In the genomic region with DNA sequence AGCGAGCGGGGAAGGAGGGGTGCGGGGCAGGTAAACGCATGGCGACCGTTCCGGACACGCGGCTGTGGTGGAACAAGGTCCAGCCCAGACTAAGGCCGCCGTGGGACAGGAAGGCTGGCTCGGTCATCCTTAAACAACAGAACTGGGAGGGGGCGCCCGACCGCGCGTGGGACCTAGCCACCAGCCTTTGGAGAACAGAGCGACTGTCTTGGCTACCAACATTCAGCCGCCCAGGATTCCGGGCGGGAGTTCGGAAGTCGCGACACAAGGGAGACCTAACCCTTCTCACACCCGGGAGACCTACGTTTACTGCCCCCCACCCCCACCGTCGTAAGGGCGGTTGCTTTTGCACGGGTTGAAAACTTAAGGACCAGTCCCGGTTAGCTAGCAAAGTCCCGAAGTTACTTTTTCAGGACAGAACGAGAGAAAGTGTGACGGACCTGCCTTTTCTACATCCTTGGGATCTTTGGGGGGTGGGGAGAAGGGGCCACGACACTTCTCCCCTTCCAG, we compare ENCODE assay signal across 8 mouse cellular contexts.
DNase-seq lines count a peak whose midpoint lies in the region; ATAC-seq and TF ChIP-seq lines count a peak whose summit lies in the region.
"Not testable (repeated sequence)": the region's sequence is repeated elsewhere in the genome, so short reads cannot be mapped to it uniquely, and the experiment has no call there.

No protein-coding gene starts in this region.

- peak overlapping the region; percentile 62 for H3K4me3 ChIP-seq in embryonic facial prominence, embryonic 10.5 days
- peak overlapping the region; percentile 67 for H3K4me3 ChIP-seq in heart, embryonic 10.5 days
- H3K4me3 ChIP-seq in intestine, embryonic 14.5 days (ENCODE audit: low read depth, low read length) = peak overlapping the region; percentile 50
- peak overlapping the region; percentile 43 for H3K4me3 ChIP-seq in left cerebral cortex, adult 2 months
- peak overlapping the region; percentile 71 for H3K4me3 ChIP-seq in lung, embryonic 16.5 days (ENCODE audit: low read length)
- H3K4me3 ChIP-seq in neural tube, embryonic 11.5 days (ENCODE audit: low read depth, low read length) = peak overlapping the region; percentile 45

- peak overlapping the region; percentile 98 for H3K4me2 ChIP-seq in intestine, embryonic 14.5 days (ENCODE audit: low read length)
- H3K4me2 ChIP-seq in lung, embryonic 16.5 days (ENCODE audit: low read depth, low read length) = peak overlapping the region; percentile 93
- peak overlapping the region; percentile 85 for H3K4me2 ChIP-seq in neural tube, embryonic 11.5 days (ENCODE audit: low read depth)

- peaks cover 59% of the 10 kb centered on the region for H3K27me3 ChIP-seq in embryonic facial prominence, embryonic 10.5 days (replicated peaks; ENCODE audit: low read depth, poor library complexity, severe bottlenecking)
- H3K27me3 ChIP-seq in heart, embryonic 10.5 days (ENCODE audit: insufficient read depth, poor library complexity, severe bottlenecking) = peaks cover 49% of the 10 kb centered on the region
- H3K27me3 ChIP-seq in intestine, embryonic 14.5 days (replicated peaks; ENCODE audit: control insufficient read depth, insufficient read depth, low read length) = peaks cover 38% of the 10 kb centered on the region
- peaks cover 19% of the 10 kb centered on the region for H3K27me3 ChIP-seq in lung, embryonic 16.5 days (ENCODE audit: control insufficient read depth, insufficient read depth, low read depth, low read length)
- peaks cover 38% of the 10 kb centered on the region for H3K27me3 ChIP-seq in neural tube, embryonic 11.5 days (ENCODE audit: control insufficient read depth, insufficient read depth, low read length)

- peaks cover 33% of the 10 kb centered on the region for H3K4me1 ChIP-seq in embryonic facial prominence, embryonic 10.5 days
- peaks cover 17% of the 10 kb centered on the region for H3K4me1 ChIP-seq in heart, embryonic 10.5 days
- 0 out of 2 replicates have a peak, but pooled peaks cover 10% of the 10 kb centered on the region for H3K4me1 ChIP-seq in intestine, embryonic 14.5 days (replicated peaks; ENCODE audit: control insufficient read depth, insufficient read depth, low read length)
- not testable (repeated sequence) for H3K4me1 ChIP-seq in lung, embryonic 16.5 days (replicated peaks; ENCODE audit: control insufficient read depth, insufficient read depth, low read length); neural tube, embryonic 11.5 days (ENCODE audit: control insufficient read depth, insufficient read depth, low read length)

- 0 out of 2 replicates have a peak, but pooled peaks have one; percentile 25 for ATAC-seq in intestine, embryonic 14.5 days (replicated peaks; ENCODE audit: low FRiP score, low TSS enrichment, low read depth)
- ATAC-seq in lung, embryonic 16.5 days (ENCODE audit: low read depth) = peak; percentile 18
- ATAC-seq in neural tube, embryonic 11.5 days (ENCODE audit: insufficient read depth, low FRiP score, low TSS enrichment) = not testable (repeated sequence)

- H3K27ac ChIP-seq in embryonic facial prominence, embryonic 10.5 days (replicated peaks); heart, embryonic 10.5 days; intestine, embryonic 14.5 days (ENCODE audit: low read depth); left cerebral cortex, adult 2 months; lung, embryonic 16.5 days (ENCODE audit: low read length); neural tube, embryonic 11.5 days (ENCODE audit: low read depth, low read length): not testable (repeated sequence)

- peak; percentile 36 for DNase-seq in adrenal gland, postnatal 10 days
- DNase-seq in embryonic facial prominence, embryonic 10.5 days (ENCODE audit: low spot score) = peak; percentile 43
- DNase-seq in heart, embryonic 10.5 days (ENCODE audit: low spot score); left cerebral cortex, adult 2 months (ENCODE audit: extremely low spot score in 1 of 2, low spot score in 2 of 2): not testable (repeated sequence)
- peak; percentile 70 for DNase-seq in intestine, embryonic 14.5 days (ENCODE audit: low spot score)
- peak; percentile 32 for DNase-seq in neural tube, embryonic 11.5 days (ENCODE audit: low spot score)
- DNase-seq in urinary bladder, adult 2 months (ENCODE audit: low spot score) = peak; percentile 22

- H3K9ac ChIP-seq in intestine, embryonic 14.5 days (ENCODE audit: low read length); neural tube, embryonic 11.5 days (ENCODE audit: low read length): not testable (repeated sequence)
- peak overlapping the region; percentile 69 for H3K9ac ChIP-seq in lung, embryonic 16.5 days (ENCODE audit: low read length)

- H3K36me3 ChIP-seq in embryonic facial prominence, embryonic 10.5 days (replicated peaks); heart, embryonic 10.5 days; intestine, embryonic 14.5 days (ENCODE audit: control insufficient read depth, insufficient read depth, low read length); lung, embryonic 16.5 days (ENCODE audit: control insufficient read depth, insufficient read depth, low read length); neural tube, embryonic 11.5 days (ENCODE audit: control insufficient read depth, insufficient read depth, low read length): not testable (repeated sequence)

- intact Hi-C loops in left cerebral cortex, adult 2 months (cut with DNase I) = not testable (repeated sequence)

- not testable (repeated sequence) for H3K9me3 ChIP-seq in embryonic facial prominence, embryonic 10.5 days; heart, embryonic 10.5 days; intestine, embryonic 14.5 days (ENCODE audit: control insufficient read depth, low read length); lung, embryonic 16.5 days (ENCODE audit: control insufficient read depth, low read length); neural tube, embryonic 11.5 days (ENCODE audit: control insufficient read depth, low read length)

- whole genome bisulfite sequencing in embryonic facial prominence, embryonic 10.5 days = 2% methylated on average over 35 of the region's 35 CpGs
- WGBS in heart, embryonic 10.5 days = under 1% methylated on average over 35 of the region's 35 CpGs
- WGBS in intestine, embryonic 14.5 days = under 1% methylated on average over 35 of the region's 35 CpGs
- WGBS in lung, embryonic 16.5 days = 1% methylated on average over 35 of the region's 35 CpGs
- WGBS in neural tube, embryonic 11.5 days = under 1% methylated on average over 35 of the region's 35 CpGs

- TF ChIP-seq CTCF in left cerebral cortex, adult 2 months (IDR thresholded peaks at IDR 0.05) = not testable (repeated sequence)
